Mouse (Mus musculus): ENCODE measurements at regions not wholly inside any gene's neighbourhood (a gene's known extent, or its start where the extent isn't known, plus 50 kb on each side); places are given as distances from the start of the nearest gene placed in this dataset.

GRCm38 (mm10) chr5:7782235-7782634, 178.0 kb upstream of the Steap4 start:
- no peak for TF ChIP-seq CTCF (IDR thresholded peaks at IDR 0.05; ENCODE audit: extremely low read depth, insufficient read depth, low read length)
- TF ChIP-seq POLR2A (IDR thresholded peaks at IDR 0.05; ENCODE audit: extremely low read depth, insufficient read depth, low read length) = no peak

All from cortical plate, adult 2 months (tissue).